Mouse (Mus musculus) lung, embryonic 14.5 days (tissue): ENCODE results near the gene Pik3r4. TPM values are rescaled to one million over a fixed set of nuclear protein-coding genes. Genes with fewer than 3 reads are reported as not detected.
"Not testable (repeated sequence)": the region's sequence is repeated elsewhere in the genome, so short reads cannot be mapped to it uniquely, and the experiment has no call there.

Source experiments
- ATAC-seq: fragments of 200-750 bp; cut with Nextera tagmentation; 2 replicates; pipeline ENCODE4 v1.8.0; 2017; ENCODE audit warnings: mild to moderate bottlenecking, moderate TSS enrichment, moderate library complexity; ENCODE audit not compliant: insufficient read depth
- DNase-seq: peaks from one replicate; pipeline ENCODE4 v3.0.0-alpha.2; 2015
- H3K27ac ChIP-seq: fragments of 300-500 bp; sonication (generic); 2 replicates; pipeline ENCODE4 v1.5.1; 2014; ENCODE audit warnings: low read depth, mild to moderate bottlenecking, moderate library complexity
- H3K27me3 ChIP-seq: fragments of 300-500 bp; sonication (generic); 2 replicates; pipeline ENCODE4 v1.6.1; 2014; ENCODE audit warnings: low read length, control low read depth; ENCODE audit not compliant: insufficient read depth
- H3K36me3 ChIP-seq: fragments of 300-500 bp; sonication (generic); 2 replicates; pipeline ENCODE4 v1.6.1; 2014; ENCODE audit warnings: control low read depth; ENCODE audit not compliant: insufficient read depth
- H3K4me1 ChIP-seq: fragments of 300-500 bp; sonication (generic); 2 replicates; pipeline ENCODE4 v1.6.1; 2014; ENCODE audit warnings: antibody characterized with exemption, control low read depth; ENCODE audit not compliant: insufficient read depth
- H3K4me2 ChIP-seq: fragments of 300-500 bp; sonication (generic); 2 replicates; pipeline ENCODE4 v1.6.1; 2014; ENCODE audit warnings: mild to moderate bottlenecking
- H3K4me3 ChIP-seq: fragments of 300-500 bp; sonication (generic); 2 replicates; pipeline ENCODE4 v1.5.1; 2014; ENCODE audit warnings: low read depth, low read length
- H3K9ac ChIP-seq: fragments of 300-500 bp; sonication (generic); 2 replicates; pipeline ENCODE4 v1.6.1; 2014
- H3K9me3 ChIP-seq: fragments of 300-500 bp; sonication (generic); 2 replicates; pipeline ENCODE4 v1.6.1; 2016; ENCODE audit warnings: low read depth, low read length, control low read depth
- CTCF ChIP-seq: IDR thresholded peaks from 2 replicates; pipeline ENCODE4 v1.5.1; 2016; ENCODE audit warnings: antibody characterized with exemption, low read depth
- WGBS: fragments of 180-500 bp; shearing (Covaris S2); extraction: QIAGEN DNeasy Blood & Tissue Kit; methylation state at CpG from one replicate; pipeline ENCODE4 v1.1.7; 2014; 5-methylcytosine and 5-hydroxymethylcytosine counted together
- polyA plus RNA-seq: library from polyadenylated mRNA; unstranded; fragments of >200 nt; fragmentation: Nextera tagmentation; extraction: Ambion mirVana; gene quantifications from 2 replicates; pipeline ENCODE4 v1.2.1, GENCODE M21; 2014

Pik3r4 gene
- 24.5 and 25.1 TPM in 2 replicates for polyA plus RNA-seq

DNA sequence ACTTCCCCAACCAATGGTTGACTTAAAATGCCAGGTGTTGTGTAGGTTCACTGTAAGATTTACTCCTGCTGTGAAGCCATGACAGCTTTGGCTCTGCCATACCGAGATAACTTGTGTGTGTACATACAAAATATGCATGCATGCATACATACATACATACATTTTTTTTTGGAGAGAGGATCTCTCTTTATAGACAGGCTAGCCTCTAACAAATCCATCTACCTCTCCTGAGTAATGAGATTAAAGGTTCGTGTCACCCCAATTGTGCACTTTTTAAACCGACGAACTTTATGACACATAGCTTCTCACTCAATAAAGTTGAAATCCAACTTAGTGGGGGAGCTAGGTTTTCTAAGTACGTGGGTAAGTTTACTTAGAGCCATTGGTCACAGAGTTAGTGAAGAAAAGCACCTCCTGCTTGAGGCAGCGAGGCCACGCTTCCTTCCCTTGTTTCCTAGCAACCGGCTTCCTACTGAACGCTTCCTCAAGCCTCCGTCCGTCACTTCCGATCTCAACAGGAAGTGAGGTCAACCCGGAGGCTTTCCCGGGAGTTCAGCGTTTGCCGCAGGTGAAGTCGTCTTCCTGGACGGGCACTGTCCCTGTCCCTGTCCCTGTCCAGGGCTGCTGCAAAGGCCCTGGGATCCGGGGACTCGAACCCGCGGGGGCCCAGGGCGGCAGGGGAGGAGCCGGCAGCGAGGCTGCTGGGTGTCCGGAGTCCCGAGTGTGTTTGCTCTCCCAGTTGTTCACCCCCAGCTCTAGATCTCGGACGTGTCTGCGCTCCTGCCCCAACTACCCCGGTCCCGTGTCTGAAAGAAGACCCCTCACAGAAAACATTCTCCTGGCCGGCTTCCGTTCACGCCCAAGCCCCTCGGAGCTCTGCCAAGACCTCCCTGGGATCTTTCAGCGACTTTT is at the start of gene Pik3r4:
Gene Pik3r4 (plus strand): TSS at position 519 of the 912 bp plus-strand sequence.
- peak within 1 kb of the TSS; percentile 78 for H3K4me2 ChIP-seq
- 0 out of 2 replicates have a peak, but pooled peaks cover 4% of the 10 kb centered on the region for H3K4me1 ChIP-seq
- ATAC-seq, result peak; percentile 93
- peaks cover 13% of the 10 kb centered on the region; the same call in 1 of the 2 replicates for H3K36me3 ChIP-seq
- peak; percentile 95 for DNase-seq
- no peaks in the 10 kb centered on the region for H3K27me3 ChIP-seq
- H3K9ac ChIP-seq, result peak within 1 kb of the TSS; percentile 69
- no peaks in the 10 kb centered on the region for H3K9me3 ChIP-seq
- peak within 1 kb of the TSS; percentile 34; the same call in 1 of the 2 replicates for H3K27ac ChIP-seq
- 5% methylated on average over 37 of the region's 37 CpGs for WGBS
- TF ChIP-seq CTCF, result no peak
- peak within 1 kb of the TSS; percentile 62 for H3K4me3 ChIP-seq

DNA sequence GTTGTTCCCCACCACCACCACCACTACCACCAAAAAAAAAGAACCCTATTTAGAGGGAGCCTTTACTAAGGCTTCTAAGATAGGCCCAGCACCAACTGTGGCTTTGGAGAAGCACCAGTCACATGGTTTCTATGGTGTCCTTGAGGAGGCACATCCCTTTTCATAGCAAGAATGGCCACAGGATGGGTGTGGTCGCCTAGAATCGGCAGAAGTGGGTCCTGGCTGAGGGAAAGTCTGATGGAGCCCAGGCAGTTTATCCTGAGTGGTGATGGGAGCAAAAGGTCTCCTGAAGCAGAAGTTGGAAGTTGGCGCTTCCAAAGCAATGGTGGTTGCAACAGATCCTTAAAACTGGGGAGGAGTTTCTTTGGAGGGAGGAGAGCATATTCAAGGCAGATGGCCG is 43.9 kb upstream of the Pik3r4 start:
- H3K9ac ChIP-seq, result no peak overlapping the region
- H3K27me3 ChIP-seq, result no peaks in the 10 kb centered on the region
- H3K36me3 ChIP-seq, result no peaks in the 10 kb centered on the region
- ATAC-seq (no peak), DNase-seq (no peak)
- no peak overlapping the region for H3K4me3 ChIP-seq
- H3K27ac ChIP-seq, result no peak overlapping the region
- WGBS, result 77% methylated on average over 4 of the region's 4 CpGs
- no peak for TF ChIP-seq CTCF
- H3K4me2 ChIP-seq, result no peak overlapping the region
- H3K4me1 ChIP-seq, result no peaks in the 10 kb centered on the region
- H3K9me3 ChIP-seq, result no peaks in the 10 kb centered on the region

DNA sequence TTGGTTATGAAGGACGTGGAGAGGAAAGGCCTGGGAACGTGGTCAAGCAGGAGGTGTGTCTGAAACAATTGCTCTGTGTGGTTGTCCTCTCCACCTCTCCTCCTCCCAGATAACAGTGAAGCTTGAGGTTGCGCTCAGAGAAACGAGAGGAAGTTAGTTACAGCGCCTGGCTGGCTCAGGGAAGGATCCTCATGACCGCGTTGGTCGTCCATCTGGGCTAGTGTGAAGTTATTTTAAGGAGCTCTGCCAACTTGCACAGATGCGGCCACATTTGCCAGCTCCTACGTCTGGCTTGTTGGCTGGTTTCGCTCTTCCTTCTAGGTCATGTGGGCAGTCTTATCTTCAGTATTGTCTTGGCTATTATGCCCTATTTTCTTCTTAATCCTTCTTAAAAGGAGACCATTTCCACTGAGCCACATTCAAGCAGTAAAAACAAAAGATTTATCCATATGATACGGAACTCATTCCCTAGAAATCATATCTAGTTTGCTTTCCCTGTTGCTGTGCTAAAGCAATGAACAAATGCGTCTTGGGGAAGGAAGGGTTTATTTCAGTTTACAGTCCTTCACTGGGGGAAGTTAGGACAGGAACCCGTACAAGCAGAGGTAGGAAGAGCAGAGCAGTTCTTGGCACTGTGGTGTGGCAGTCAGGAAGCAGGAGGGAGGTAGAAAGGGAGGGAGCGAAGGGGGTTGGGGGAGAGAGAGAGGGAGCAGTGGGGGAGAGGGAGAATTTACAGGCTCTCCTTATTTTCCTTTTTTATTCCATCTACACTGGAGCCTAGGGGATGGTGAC is 30.6 kb upstream of the Pik3r4 start:
- Histone ChIP-seq H3K9ac (no peak overlapping the region), H3K4me3 (no peak overlapping the region), H3K27ac (no peak overlapping the region), H3K4me1 (no peaks in the 10 kb centered on the region), H3K27me3 (no peaks in the 10 kb centered on the region), H3K9me3 (no peaks in the 10 kb centered on the region), H3K36me3 (no peaks in the 10 kb centered on the region), H3K4me2 (no peak overlapping the region)
- no peak for TF ChIP-seq CTCF
- DNase-seq (peak; percentile 3), ATAC-seq (no peak)
- WGBS, result 79% methylated on average over 15 of the region's 15 CpGs

DNA sequence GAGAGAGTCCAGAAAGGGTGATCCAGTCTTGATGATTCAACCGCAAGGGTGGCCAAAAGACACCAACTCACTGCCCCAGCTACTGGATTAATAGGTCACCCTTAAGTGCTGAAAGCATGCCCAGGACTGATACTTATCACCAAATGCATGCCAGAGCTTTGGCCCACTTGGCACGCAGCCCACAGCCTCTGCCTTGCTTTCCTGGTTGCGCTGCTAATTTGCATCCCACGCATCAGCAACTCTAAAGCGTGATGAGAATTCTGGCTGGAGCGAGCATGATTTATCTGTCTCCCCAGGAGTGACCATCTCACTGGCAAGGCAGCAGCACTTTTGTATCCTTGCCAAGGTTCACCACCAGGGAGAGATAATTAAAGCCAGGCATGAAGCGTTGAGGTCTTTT is 29.9 kb upstream of the Pik3r4 start:
- H3K36me3 ChIP-seq, result no peaks in the 10 kb centered on the region
- WGBS, result 84% methylated on average over 7 of the region's 7 CpGs
- H3K4me2 ChIP-seq, result no peak overlapping the region
- ATAC-seq (no peak), DNase-seq (no peak)
- H3K9me3 ChIP-seq, result no peaks in the 10 kb centered on the region
- TF ChIP-seq CTCF, result no peak
- H3K9ac ChIP-seq, result no peak overlapping the region
- H3K27me3 ChIP-seq, result no peaks in the 10 kb centered on the region
- H3K4me3 ChIP-seq, result no peak overlapping the region
- H3K27ac ChIP-seq, result no peak overlapping the region
- no peaks in the 10 kb centered on the region for H3K4me1 ChIP-seq

DNA sequence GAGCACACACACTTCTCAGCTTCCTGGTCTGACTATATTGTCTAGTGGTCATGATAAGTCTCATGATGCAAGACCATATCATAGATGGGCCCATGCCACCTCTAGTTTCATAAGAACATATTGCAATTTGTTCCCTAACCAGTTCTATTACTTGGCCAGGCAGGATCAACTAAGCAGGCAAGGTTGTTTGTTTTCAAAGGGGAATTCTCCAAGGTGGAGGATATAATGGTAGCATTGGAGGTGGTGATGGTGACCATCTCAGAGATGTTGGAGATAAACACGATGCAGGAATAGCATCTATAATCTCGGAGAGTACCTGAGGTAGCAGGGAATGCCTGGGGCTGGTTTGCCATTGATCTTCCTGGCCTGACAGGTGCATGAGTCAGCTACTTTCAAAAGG is 26.8 kb upstream of the Pik3r4 start:
- DNase-seq, result no peak
- no peaks in the 10 kb centered on the region for H3K9me3 ChIP-seq
- no peak overlapping the region for H3K27ac ChIP-seq
- H3K4me1 ChIP-seq, result no peaks in the 10 kb centered on the region
- H3K36me3 ChIP-seq, result no peaks in the 10 kb centered on the region
- WGBS, result 69% methylated on average over 2 of the region's 2 CpGs
- TF ChIP-seq CTCF, result no peak
- no peak overlapping the region for H3K4me2 ChIP-seq
- H3K27me3 ChIP-seq, result no peaks in the 10 kb centered on the region
- no peak overlapping the region for H3K4me3 ChIP-seq
- no peak overlapping the region for H3K9ac ChIP-seq
- no peak for ATAC-seq

DNA sequence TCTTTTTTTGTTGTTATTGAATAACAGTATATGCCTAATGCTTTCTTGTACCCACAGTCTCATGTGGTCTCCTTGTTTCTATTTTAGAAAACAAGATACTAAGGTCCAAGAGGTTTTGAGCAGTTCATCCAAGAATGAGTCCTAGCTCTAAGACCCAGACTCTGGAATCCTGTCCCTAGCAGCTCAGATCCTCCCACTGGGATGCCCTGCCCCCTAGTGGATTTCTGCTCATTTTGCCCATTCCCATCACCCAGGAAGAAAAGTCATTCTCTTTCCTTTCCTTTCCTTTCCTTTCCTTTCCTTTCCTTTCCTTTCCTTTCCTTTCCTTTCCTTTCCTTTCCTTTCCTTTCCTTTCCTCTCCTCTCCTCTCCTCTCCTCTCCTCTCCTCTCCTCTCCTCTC is 25.5 kb upstream of the Pik3r4 start:
- peak; percentile 84 for TF ChIP-seq CTCF
- not testable (repeated sequence) for H3K9me3 ChIP-seq, H3K4me2 ChIP-seq, H3K36me3 ChIP-seq, H3K9ac ChIP-seq, H3K4me3 ChIP-seq, H3K27me3 ChIP-seq, H3K4me1 ChIP-seq, ATAC-seq, H3K27ac ChIP-seq
- DNase-seq, result peak; percentile 84

DNA sequence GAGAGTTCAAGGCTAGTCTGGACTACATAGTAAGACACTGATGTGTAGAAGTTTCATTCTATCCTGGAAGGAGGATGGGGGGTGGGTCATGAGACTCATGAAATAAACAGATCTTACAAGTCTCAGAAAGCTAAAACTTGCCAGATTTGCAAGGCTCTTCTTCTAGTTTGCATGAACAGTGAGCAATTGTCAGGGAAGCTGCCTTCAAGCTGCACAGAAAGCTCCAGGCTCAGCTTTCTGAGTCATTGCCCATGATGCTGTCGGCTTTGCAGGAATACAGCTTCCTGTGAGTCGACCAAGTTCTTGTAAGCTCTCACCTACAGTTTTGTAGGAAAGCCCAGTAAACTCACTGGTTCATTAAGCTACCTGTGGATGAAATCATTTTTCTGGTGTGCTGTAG is 8.8 kb upstream of the Pik3r4 start:
- no peak for TF ChIP-seq CTCF
- Histone ChIP-seq H3K4me2 (no peak overlapping the region), H3K36me3 (no peaks in the 10 kb centered on the region), H3K27me3 (no peaks in the 10 kb centered on the region), H3K9ac (no peak overlapping the region), H3K4me3 (no peak overlapping the region), H3K4me1 (no peaks in the 10 kb centered on the region), H3K27ac (no peak overlapping the region), H3K9me3 (no peaks in the 10 kb centered on the region)
- no peak for ATAC-seq
- no peak for DNase-seq
- whole genome bisulfite sequencing, result 73% methylated on average over 2 of the region's 2 CpGs

DNA sequence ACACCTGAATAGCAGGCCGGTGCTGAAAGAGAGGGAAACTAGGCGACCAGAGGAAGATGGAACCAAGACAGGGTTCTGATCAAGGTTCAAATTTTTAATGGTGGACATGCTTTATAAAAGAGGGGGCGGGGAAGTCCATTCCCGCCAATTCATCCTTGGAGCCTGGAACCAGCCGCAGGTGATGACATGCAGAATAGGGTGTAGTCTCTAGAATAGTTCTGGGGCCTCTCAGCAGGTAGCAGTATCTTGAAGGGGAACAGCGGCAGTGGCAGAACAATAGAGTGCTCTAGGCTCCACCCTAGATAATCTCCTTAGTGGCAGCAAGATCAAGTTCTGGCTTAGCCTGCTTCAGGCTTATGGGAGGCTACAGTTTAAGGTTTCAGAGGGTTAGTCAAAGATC is 1.4 kb upstream of the Pik3r4 start:
- H3K4me2 ChIP-seq, DNase-seq, ATAC-seq, H3K4me3 ChIP-seq, H3K9ac ChIP-seq, H3K27ac ChIP-seq, H3K4me1 ChIP-seq, H3K9me3 ChIP-seq, H3K27me3 ChIP-seq: not testable (repeated sequence)
- H3K36me3 ChIP-seq, result peaks cover 13% of the 10 kb centered on the region; the same call in 1 of the 2 replicates
- 78% methylated on average over 6 of the region's 6 CpGs for WGBS
